In genomic region chr9:94410546-94410945, GRCm38 (mm10) we compare ENCODE assay signal across 17 mouse cellular contexts.
DNase-seq lines count a peak whose midpoint lies in the region; ATAC-seq and TF ChIP-seq lines count a peak whose summit lies in the region.
"Had no signal": no experiment of that assay in that cellular context is flagged by ENCODE, and none has a peak within 500 bp of the region (broad histone marks: within the 10 kb centered on the region; RNA-seq: fewer than 3 reads in every experiment).

No protein-coding gene starts in this region.

- no peaks in the 10 kb centered on the region for H3K27me3 ChIP-seq in neural tube, embryonic 13.5 days
- H3K27me3 ChIP-seq in neural tube, embryonic 15.5 days (replicated peaks) = no peaks in the 10 kb centered on the region
- H3K27me3 ChIP-seq in midbrain, embryonic 12.5 days = no peaks in the 10 kb centered on the region
- no peaks in the 10 kb centered on the region for H3K27me3 ChIP-seq in stomach, postnatal 0 days (ENCODE audit: control insufficient read depth, insufficient read depth, low read length)
- H3K27me3 ChIP-seq: embryonic facial prominence, embryonic 15.5 days had no signal

- 58% methylated on average over 8 of the region's 8 CpGs for WGBS in neural tube, embryonic 13.5 days
- 48% methylated on average over 8 of the region's 8 CpGs for WGBS in neural tube, embryonic 15.5 days
- WGBS in midbrain, embryonic 12.5 days = 48% methylated on average over 8 of the region's 8 CpGs
- WGBS in stomach, postnatal 0 days = 28% methylated on average over 8 of the region's 8 CpGs

- peaks cover 21% of the 10 kb centered on the region for H3K4me1 ChIP-seq in neural tube, embryonic 13.5 days (replicated peaks)
- peaks cover 3% of the 10 kb centered on the region; the same call in 1 of the 2 replicates for H3K4me1 ChIP-seq in neural tube, embryonic 15.5 days
- peaks cover 16% of the 10 kb centered on the region; the same call in 1 of the 2 replicates for H3K4me1 ChIP-seq in midbrain, embryonic 12.5 days
- no peaks in the 10 kb centered on the region for H3K4me1 ChIP-seq in stomach, postnatal 0 days (replicated peaks; ENCODE audit: control insufficient read depth, insufficient read depth)
- H3K4me1 ChIP-seq: embryonic facial prominence, embryonic 15.5 days had no signal

- H3K9ac ChIP-seq in neural tube, embryonic 13.5 days = no peak overlapping the region
- no peak overlapping the region for H3K9ac ChIP-seq in neural tube, embryonic 15.5 days (replicated peaks)
- no peak overlapping the region for H3K9ac ChIP-seq in midbrain, embryonic 12.5 days (replicated peaks)
- H3K9ac ChIP-seq in stomach, postnatal 0 days (ENCODE audit: low read length) = no peak overlapping the region
- H3K9ac ChIP-seq: embryonic facial prominence, embryonic 15.5 days had no signal

- DNase-seq in embryo, embryonic 10.5 days (ENCODE audit: low spot score) = peak; percentile 6
- DNase-seq in embryo, embryonic 9.5 days (ENCODE audit: extremely low spot score) = no peak
- no peak for DNase-seq in layer of hippocampus, adult 9-11 months
- DNase-seq in stomach, postnatal 0 days (ENCODE audit: low spot score) = no peak
- DNase-seq in adrenal gland, postnatal 10 days = no peak
- DNase-seq: adrenal gland, adult 2 months; cerebellum, adult 9-11 months; gastrocnemius, adult 2 months; heart, postnatal 4 days; lung, adult 18-20 months; thymus, postnatal 14 days had no signal

- H3K4me2 ChIP-seq in neural tube, embryonic 13.5 days = no peak overlapping the region
- no peak overlapping the region for H3K4me2 ChIP-seq in neural tube, embryonic 15.5 days
- H3K4me2 ChIP-seq in midbrain, embryonic 12.5 days (replicated peaks) = no peak overlapping the region
- H3K4me2 ChIP-seq in stomach, postnatal 0 days (replicated peaks; ENCODE audit: low read depth) = no peak overlapping the region
- H3K4me2 ChIP-seq: embryonic facial prominence, embryonic 15.5 days; liver, embryonic 11.5 days had no signal

- no peak overlapping the region for H3K4me3 ChIP-seq in neural tube, embryonic 13.5 days
- H3K4me3 ChIP-seq in neural tube, embryonic 15.5 days (replicated peaks) = no peak overlapping the region
- H3K4me3 ChIP-seq in midbrain, embryonic 12.5 days = no peak overlapping the region
- no peak overlapping the region for H3K4me3 ChIP-seq in stomach, postnatal 0 days (ENCODE audit: low read depth, low read length)
- H3K4me3 ChIP-seq: embryonic facial prominence, embryonic 15.5 days; gastrocnemius, adult 2 months had no signal

- no peaks in the 10 kb centered on the region for H3K9me3 ChIP-seq in neural tube, embryonic 13.5 days
- H3K9me3 ChIP-seq in neural tube, embryonic 15.5 days (replicated peaks) = no peaks in the 10 kb centered on the region
- no peaks in the 10 kb centered on the region for H3K9me3 ChIP-seq in midbrain, embryonic 12.5 days
- no peaks in the 10 kb centered on the region for H3K9me3 ChIP-seq in stomach, postnatal 0 days (ENCODE audit: control insufficient read depth, low read length)
- H3K9me3 ChIP-seq: embryonic facial prominence, embryonic 15.5 days had no signal

- no peak for TF ChIP-seq EP300 in stomach, postnatal 0 days (optimal IDR thresholded peaks at IDR 0.05)

- peak; percentile 56; the same call in 1 of the 2 replicates for ATAC-seq in neural tube, embryonic 13.5 days (ENCODE audit: low read depth)
- no peak for ATAC-seq in neural tube, embryonic 15.5 days (ENCODE audit: low FRiP score)
- ATAC-seq in midbrain, embryonic 12.5 days (ENCODE audit: low FRiP score, low read depth) = peak; percentile 62
- no peak for ATAC-seq in stomach, postnatal 0 days (ENCODE audit: low FRiP score, low TSS enrichment)
- ATAC-seq: intestine, postnatal 0 days had no signal

- H3K27ac ChIP-seq in neural tube, embryonic 13.5 days (replicated peaks) = no peak overlapping the region
- H3K27ac ChIP-seq in neural tube, embryonic 15.5 days (replicated peaks) = no peak overlapping the region; the same call in 1 of the 2 replicates
- peak overlapping the region; percentile 56 for H3K27ac ChIP-seq in midbrain, embryonic 12.5 days (replicated peaks)
- no peak overlapping the region for H3K27ac ChIP-seq in stomach, postnatal 0 days (replicated peaks)
- H3K27ac ChIP-seq: embryonic facial prominence, embryonic 15.5 days; gastrocnemius, adult 2 months had no signal

- no peak for TF ChIP-seq CTCF in stomach, postnatal 0 days (IDR thresholded peaks at IDR 0.05; ENCODE audit: low read depth)

- H3K36me3 ChIP-seq in neural tube, embryonic 13.5 days = no peaks in the 10 kb centered on the region
- H3K36me3 ChIP-seq in neural tube, embryonic 15.5 days = no peaks in the 10 kb centered on the region
- H3K36me3 ChIP-seq in midbrain, embryonic 12.5 days = no peaks in the 10 kb centered on the region
- H3K36me3 ChIP-seq in stomach, postnatal 0 days (ENCODE audit: control insufficient read depth, insufficient read depth, low read length) = no peaks in the 10 kb centered on the region
- H3K36me3 ChIP-seq: embryonic facial prominence, embryonic 15.5 days had no signal

Comparison
In these comparisons a context has a peak if more than half of its experiments do, and no peak if none do; other contexts are left out.
1. ATAC-seq: peak in neural tube, embryonic 13.5 days (single experiment) and midbrain, embryonic 12.5 days (single experiment); none in neural tube, embryonic 15.5 days (single experiment) and stomach, postnatal 0 days (single experiment).